24 mouse cellular contexts compared by ENCODE assay signal in the genomic region with DNA sequence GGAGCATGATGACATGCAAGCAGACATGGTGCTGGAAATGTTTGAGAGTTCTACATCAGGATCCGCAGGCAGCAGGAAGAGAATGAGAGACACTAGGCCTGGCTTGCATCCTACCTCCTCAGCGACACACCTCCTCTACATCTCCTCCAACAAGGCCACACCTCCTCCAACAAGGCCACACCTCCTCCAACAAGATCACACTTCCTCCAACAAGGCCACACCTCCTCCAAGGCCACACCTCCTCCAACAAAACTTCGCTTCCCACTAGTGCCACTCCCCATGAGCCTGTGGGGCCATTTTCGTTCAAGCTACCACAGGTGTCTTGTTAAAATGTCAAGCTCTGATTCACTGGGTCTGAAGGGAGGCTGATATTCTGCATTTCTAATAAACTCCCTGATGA.
DNase-seq lines count a peak whose midpoint lies in the region; ATAC-seq and TF ChIP-seq lines count a peak whose summit lies in the region.
"Had no signal": no experiment of that assay in that cellular context is flagged by ENCODE, and none has a peak within 500 bp of the region (broad histone marks: within the 10 kb centered on the region; RNA-seq: fewer than 3 reads in every experiment).

No protein-coding gene starts in this region.

- no peak overlapping the region for H3K4me2 ChIP-seq in kidney, embryonic 14.5 days (replicated peaks; ENCODE audit: low read depth, low read length)
- no peak overlapping the region for H3K4me2 ChIP-seq in kidney, embryonic 15.5 days
- H3K4me2 ChIP-seq: embryonic facial prominence, embryonic 15.5 days; heart, embryonic 13.5 days; hindbrain, embryonic 15.5 days had no signal

- no peaks in the 10 kb centered on the region for H3K4me1 ChIP-seq in kidney, embryonic 14.5 days (ENCODE audit: control insufficient read depth, insufficient read depth, low read length)
- H3K4me1 ChIP-seq in kidney, embryonic 15.5 days, result no peaks in the 10 kb centered on the region
- H3K4me1 ChIP-seq: embryonic facial prominence, embryonic 15.5 days; hindbrain, embryonic 15.5 days had no signal

- no peak overlapping the region for H3K4me3 ChIP-seq in kidney, embryonic 14.5 days (ENCODE audit: low read length)
- H3K4me3 ChIP-seq in kidney, embryonic 15.5 days (replicated peaks), result no peak overlapping the region
- H3K4me3 ChIP-seq in layer of hippocampus, adult 2 months, result no peak overlapping the region
- H3K4me3 ChIP-seq: embryonic facial prominence, embryonic 15.5 days; erythroblast, embryonic 14.5 days; forebrain, embryonic 10.5 days; gastrocnemius, adult 2 months; heart, embryonic 13.5 days; hindbrain, embryonic 15.5 days had no signal

- WGBS in kidney, embryonic 14.5 days, result 64% methylated on average over 4 of the region's 4 CpGs
- 70% methylated on average over 4 of the region's 4 CpGs for WGBS in kidney, embryonic 15.5 days

- H3K27ac ChIP-seq in kidney, embryonic 14.5 days (ENCODE audit: low read depth, low read length), result no peak overlapping the region
- H3K27ac ChIP-seq in kidney, embryonic 15.5 days, result no peak overlapping the region
- H3K27ac ChIP-seq in layer of hippocampus, adult 2 months, result no peak overlapping the region
- H3K27ac ChIP-seq: embryonic facial prominence, embryonic 15.5 days; forebrain, embryonic 10.5 days; gastrocnemius, adult 2 months; heart, embryonic 13.5 days; hindbrain, embryonic 15.5 days had no signal

- H3K27me3 ChIP-seq in kidney, embryonic 14.5 days (ENCODE audit: control insufficient read depth, insufficient read depth, low read length), result no peaks in the 10 kb centered on the region
- no peaks in the 10 kb centered on the region for H3K27me3 ChIP-seq in kidney, embryonic 15.5 days
- H3K27me3 ChIP-seq: embryonic facial prominence, embryonic 15.5 days; heart, embryonic 13.5 days; hindbrain, embryonic 15.5 days had no signal

- DNase-seq in B cell, adult 2 months, result peak; percentile 7 to 14
- DNase-seq in R1 (ENCODE audit: low read depth, low spot score), result peak; percentile 92
- DNase-seq in layer of hippocampus, adult 2 months (ENCODE audit: low spot score in 2 of 2), result no peak
- DNase-seq in kidney, adult 9 months, result no peak
- DNase-seq in adrenal gland, postnatal 4 days (ENCODE audit: low spot score in 2 of 2), result no peak
- DNase-seq: adrenal gland, adult 2 months; adrenal gland, postnatal 25 days; cerebellum, adult 2 months; cerebellum, postnatal 14 days; embryo, embryonic 11 days; gastrocnemius, adult 2 months; gastrocnemius, postnatal 25 days; heart, adult 11 months; heart, postnatal 36 days had no signal

- ATAC-seq in kidney, embryonic 14.5 days (ENCODE audit: low FRiP score, low TSS enrichment), result 0 out of 2 replicates have a peak, but pooled peaks have one; percentile 12
- ATAC-seq in kidney, embryonic 15.5 days (replicated peaks; ENCODE audit: low FRiP score), result no peak
- 0 out of 2 replicates have a peak, but pooled peaks have one; percentile 3 for ATAC-seq in megakaryocyte progenitor cell, adult 5-6 weeks (replicated peaks; ENCODE audit: poor library complexity)
- ATAC-seq: forebrain, embryonic 14.5 days; inflammation-experienced regulatory T-cells, adult 6 months had no signal

- no peak for TF ChIP-seq CTCF in layer of hippocampus, adult 2 months (conservative IDR thresholded peaks at IDR 0.05)

- no peak overlapping the region for H3K9ac ChIP-seq in kidney, embryonic 14.5 days (ENCODE audit: low read depth, low read length)
- H3K9ac ChIP-seq in kidney, embryonic 15.5 days, result no peak overlapping the region
- H3K9ac ChIP-seq: embryonic facial prominence, embryonic 15.5 days; heart, embryonic 13.5 days; hindbrain, embryonic 15.5 days had no signal

- no peaks in the 10 kb centered on the region for H3K36me3 ChIP-seq in kidney, embryonic 14.5 days (ENCODE audit: control insufficient read depth, insufficient read depth, low read length)
- H3K36me3 ChIP-seq in kidney, embryonic 15.5 days, result no peaks in the 10 kb centered on the region
- H3K36me3 ChIP-seq: embryonic facial prominence, embryonic 15.5 days; forebrain, embryonic 10.5 days; heart, embryonic 13.5 days; hindbrain, embryonic 15.5 days had no signal

- no peaks in the 10 kb centered on the region for H3K9me3 ChIP-seq in kidney, embryonic 14.5 days (ENCODE audit: control insufficient read depth, low read length)
- no peaks in the 10 kb centered on the region for H3K9me3 ChIP-seq in kidney, embryonic 15.5 days (replicated peaks)
- H3K9me3 ChIP-seq: embryonic facial prominence, embryonic 15.5 days; forebrain, embryonic 10.5 days; heart, embryonic 13.5 days; hindbrain, embryonic 15.5 days had no signal

Comparison
In these comparisons a context has a peak if more than half of its experiments do, and no peak if none do; other contexts are left out.
1. DNase-seq: peak in B cell, adult 2 months (2 of 2) and R1 (single experiment); none in layer of hippocampus, adult 2 months (0 of 2), kidney, adult 9 months (single experiment) and adrenal gland, postnatal 4 days (0 of 2).